Mouse (Mus musculus): ENCODE measurements at regions not wholly inside any gene's neighbourhood (a gene's known extent, or its start where the extent isn't known, plus 50 kb on each side); places are given as distances from the start of the nearest gene placed in this dataset.

GRCm38 (mm10) chr8:113250264-113250663 lies 385.1 kb upstream of the Mon1b start:
- no peak for ATAC-seq (replicated peaks; ENCODE audit: poor library complexity, severe bottlenecking)

DNA sequence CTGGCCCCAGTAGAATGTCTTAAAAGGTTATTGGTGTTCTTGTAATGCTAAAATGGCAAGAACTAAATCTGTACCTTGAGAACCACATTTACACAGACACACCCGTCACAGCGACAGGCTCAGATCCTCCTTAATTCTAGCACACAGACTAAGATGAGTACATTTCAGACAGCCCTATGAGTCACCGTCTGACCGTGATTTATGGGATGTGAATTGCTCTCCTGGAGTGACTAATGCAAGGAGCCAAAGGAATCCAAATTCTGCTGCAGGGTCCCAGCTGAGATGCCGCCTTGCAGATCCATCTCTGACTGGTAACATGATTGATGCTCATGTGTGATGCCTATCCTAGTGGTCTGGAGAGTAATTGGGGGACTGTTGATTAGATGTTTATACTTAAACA lies 381.3 kb upstream of the Mon1b start:
- ATAC-seq (replicated peaks; ENCODE audit: poor library complexity, severe bottlenecking) = no peak

- ATAC-seq (replicated peaks; ENCODE audit: poor library complexity, severe bottlenecking) = no peak
These were observed 375.9 kb upstream of the Mon1b start for GRCm38 (mm10) chr8:113259477-113259876.

GRCm38 (mm10) chr8:113263296-113263695 lies 372.1 kb upstream of the Mon1b start:
- no peak for ATAC-seq (replicated peaks; ENCODE audit: poor library complexity, severe bottlenecking)

GRCm38 (mm10) chr8:113271262-113271661 lies 364.1 kb upstream of the Mon1b start:
- ATAC-seq (replicated peaks; ENCODE audit: poor library complexity, severe bottlenecking) = no peak

- ATAC-seq (replicated peaks; ENCODE audit: poor library complexity, severe bottlenecking) = no peak
These were observed 335.0 kb upstream of the Mon1b start for GRCm38 (mm10) chr8:113300273-113300843.

- ATAC-seq (replicated peaks; ENCODE audit: poor library complexity, severe bottlenecking) = no peak
These were observed 332.0 kb upstream of the Mon1b start for GRCm38 (mm10) chr8:113303426-113303825.

DNA sequence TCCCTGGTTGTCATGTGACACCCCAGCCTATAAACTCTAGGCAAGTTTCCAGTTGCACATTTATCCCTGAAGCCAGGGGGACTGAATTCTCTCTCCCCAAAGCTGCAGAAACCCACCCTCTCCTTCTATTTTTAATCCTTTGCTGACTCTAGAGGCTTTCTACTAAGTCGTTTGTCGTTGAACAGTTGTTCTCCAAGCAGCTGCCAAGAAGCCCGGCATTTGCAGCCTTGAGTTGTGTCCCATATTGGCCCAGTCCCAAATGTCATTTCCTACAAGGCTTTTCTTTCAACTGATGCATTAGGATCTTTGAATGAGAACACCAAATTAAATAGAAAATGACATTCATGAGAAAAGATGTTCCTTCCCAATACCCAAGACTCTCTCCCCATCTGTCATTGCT lies 318.2 kb upstream of the Mon1b start:
- no peak for ATAC-seq (replicated peaks; ENCODE audit: poor library complexity, severe bottlenecking)

GRCm38 (mm10) chr8:113331576-113331975 lies 303.8 kb upstream of the Mon1b start:
- ATAC-seq (replicated peaks; ENCODE audit: poor library complexity, severe bottlenecking) = no peak

DNA sequence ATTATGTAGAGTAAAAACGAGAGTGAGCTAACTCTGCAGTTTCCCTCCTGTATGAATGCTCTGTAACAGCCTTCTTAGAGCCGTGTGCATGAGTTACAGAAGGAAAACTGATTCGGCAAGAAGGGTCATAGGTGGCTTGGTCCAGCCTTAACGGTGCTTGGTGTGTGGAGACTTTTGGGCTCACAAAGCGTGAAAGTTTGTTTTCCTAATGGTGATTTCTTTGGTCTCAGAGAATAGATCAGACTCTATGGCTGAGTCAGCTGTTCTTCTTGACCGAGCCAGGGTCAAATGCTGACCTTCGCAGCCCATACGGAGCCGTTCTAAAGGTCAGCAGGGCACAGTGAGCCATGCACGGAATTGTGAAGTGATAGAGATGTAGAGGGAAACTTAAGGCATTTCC lies 294.1 kb upstream of the Mon1b start:
- ATAC-seq (replicated peaks; ENCODE audit: poor library complexity, severe bottlenecking) = no peak

DNA sequence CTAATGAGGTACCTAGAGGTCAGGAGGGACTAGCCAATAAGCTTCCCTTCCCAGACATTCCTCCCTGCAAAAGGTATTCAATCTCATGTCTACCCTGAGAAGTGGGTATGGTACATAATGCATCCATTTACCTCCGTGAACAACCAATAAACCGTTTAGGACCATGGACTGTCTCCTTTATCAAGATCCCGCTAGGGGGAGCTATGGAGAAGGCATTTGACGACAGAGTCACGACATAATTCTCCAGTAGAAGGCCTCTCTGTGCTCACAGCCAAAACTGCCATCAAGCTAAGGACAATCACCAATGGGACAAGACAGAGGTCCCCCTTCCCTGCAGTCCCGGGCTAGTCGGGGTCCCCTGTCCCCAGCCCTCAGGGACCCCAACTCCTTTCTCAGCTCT lies 273.5 kb upstream of the Mon1b start:
- ATAC-seq (replicated peaks; ENCODE audit: poor library complexity, severe bottlenecking) = peak; percentile 61

DNA sequence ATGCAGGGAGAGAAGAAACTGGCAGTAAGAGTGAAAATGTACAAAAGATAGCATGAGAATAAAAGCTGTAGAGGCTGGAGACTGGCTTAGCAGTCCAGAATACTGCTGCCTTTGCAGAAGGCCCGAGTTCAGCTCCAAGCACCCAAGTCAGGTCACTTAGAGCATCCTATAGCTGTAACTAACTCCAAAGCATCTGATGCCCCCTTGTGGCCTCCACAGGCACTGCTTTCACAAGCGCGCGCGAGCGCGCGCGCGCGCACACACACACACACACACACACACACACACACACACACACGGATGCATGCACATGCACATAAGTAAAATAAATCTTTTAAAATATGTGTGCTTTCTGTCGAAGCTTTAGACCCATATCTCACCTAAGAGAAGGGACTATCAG lies 271.2 kb upstream of the Mon1b start:
- no peak for ATAC-seq (replicated peaks; ENCODE audit: poor library complexity, severe bottlenecking)

DNA sequence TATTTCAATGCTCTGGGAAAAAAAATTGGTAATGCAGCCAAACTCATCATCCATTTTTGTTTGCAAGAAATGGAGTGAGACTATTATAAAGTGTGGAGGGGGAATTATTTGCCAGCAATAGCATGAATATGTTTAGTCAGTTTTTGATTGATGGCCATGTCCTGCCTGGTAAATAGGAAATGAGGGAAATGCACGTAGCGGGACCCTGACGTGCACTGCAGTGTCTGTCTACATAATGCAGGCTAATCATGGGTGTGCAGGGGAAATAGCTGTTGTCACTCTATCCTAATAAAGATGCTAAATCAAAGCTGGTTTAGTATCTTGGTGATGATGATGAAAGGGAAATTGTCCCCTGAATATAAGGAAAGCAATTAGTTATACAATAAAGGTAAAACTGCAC lies 251.9 kb upstream of the Mon1b start:
- ATAC-seq (replicated peaks; ENCODE audit: poor library complexity, severe bottlenecking) = no peak

DNA sequence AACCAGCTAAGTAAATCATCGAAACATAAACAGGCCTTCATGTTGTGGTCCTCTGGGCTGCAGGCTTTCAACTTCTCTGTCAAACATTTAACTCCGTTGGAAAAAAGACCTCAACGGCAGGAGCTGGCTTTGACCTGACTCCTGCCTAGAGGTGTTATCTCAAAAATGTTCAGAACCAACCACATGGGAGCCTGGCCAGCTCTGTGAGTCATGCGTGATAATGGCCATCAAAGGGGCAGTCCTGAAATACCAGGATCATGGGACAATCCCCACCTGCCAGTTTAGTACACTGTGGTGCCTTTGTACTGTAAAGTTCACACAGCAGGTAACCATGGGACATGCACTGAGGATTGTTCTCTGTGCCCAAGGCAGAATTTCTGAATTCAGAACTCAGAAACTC lies 251.4 kb upstream of the Mon1b start:
- ATAC-seq (replicated peaks; ENCODE audit: poor library complexity, severe bottlenecking) = no peak

GRCm38 (mm10) chr8:113389504-113389903 lies 245.9 kb upstream of the Mon1b start:
- no peak for ATAC-seq (replicated peaks; ENCODE audit: poor library complexity, severe bottlenecking)

GRCm38 (mm10) chr8:113390038-113390437 lies 245.3 kb upstream of the Mon1b start:
- no peak for ATAC-seq (replicated peaks; ENCODE audit: poor library complexity, severe bottlenecking)

DNA sequence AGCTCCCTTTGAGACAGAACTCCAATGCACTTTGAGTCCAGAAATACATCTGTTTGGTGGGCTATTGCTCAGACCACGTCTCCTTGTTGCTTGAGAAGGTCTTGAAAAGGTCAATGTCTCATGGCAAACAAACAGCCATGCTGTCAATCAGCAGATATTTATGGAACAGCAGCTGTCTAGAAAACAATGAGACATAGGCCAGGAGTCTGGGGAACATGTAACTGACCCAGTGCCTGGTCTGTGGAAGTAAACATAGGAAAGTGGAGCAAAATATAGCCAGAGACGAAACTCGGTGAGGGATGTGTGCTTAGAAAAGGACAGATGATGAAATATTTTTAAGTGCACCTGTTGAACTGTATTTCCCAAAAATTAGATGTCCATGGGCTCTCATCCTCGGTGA lies 241.1 kb upstream of the Mon1b start:
- ATAC-seq (replicated peaks; ENCODE audit: poor library complexity, severe bottlenecking) = no peak

DNA sequence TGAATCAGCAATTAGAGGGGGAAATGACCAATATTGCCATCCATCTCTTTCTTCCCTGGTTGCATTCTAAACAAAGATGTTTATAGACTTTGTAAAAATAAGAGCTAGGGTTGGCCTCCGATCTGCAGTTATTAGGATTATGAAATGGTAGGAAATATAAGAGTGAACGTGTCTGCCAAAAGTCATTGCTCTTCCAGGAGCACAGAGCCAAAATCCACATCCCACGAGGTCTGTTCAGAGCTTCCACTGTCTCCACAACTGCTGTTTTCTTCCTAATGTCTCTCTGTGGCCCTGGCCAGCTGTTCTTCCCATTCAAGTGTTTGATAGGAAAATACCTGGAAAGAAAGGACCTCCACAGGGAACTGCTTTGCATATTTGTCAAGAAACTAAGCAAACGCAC lies 230.2 kb upstream of the Mon1b start:
- no peak for ATAC-seq (replicated peaks; ENCODE audit: poor library complexity, severe bottlenecking)

DNA sequence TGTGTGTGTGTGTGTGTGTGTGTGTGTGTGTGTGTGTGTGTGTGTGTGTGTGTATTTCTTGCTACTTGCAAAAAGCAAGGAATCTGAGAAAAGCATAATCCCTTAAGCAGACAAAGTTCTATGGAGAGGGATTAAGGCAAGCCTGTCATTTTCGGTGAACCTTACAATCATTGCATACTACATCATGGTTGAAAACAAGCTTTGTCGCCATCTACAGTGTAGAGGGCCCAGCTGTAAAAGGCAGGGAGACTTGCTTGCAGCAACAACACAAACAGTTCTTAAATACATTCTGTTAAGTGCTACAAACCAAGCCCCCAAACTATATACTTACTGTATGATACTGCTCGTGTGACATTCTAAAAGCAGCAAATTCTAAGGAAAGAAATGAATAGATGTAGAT lies 216.0 kb upstream of the Mon1b start:
- no peak for ATAC-seq (replicated peaks; ENCODE audit: poor library complexity, severe bottlenecking)

GRCm38 (mm10) chr8:113422651-113423050 lies 212.7 kb upstream of the Mon1b start:
- no peak for ATAC-seq (replicated peaks; ENCODE audit: poor library complexity, severe bottlenecking)

GRCm38 (mm10) chr8:113439088-113439487 lies 196.3 kb upstream of the Mon1b start:
- peak; percentile 87 for ATAC-seq (replicated peaks; ENCODE audit: poor library complexity, severe bottlenecking)

- ATAC-seq (replicated peaks; ENCODE audit: poor library complexity, severe bottlenecking) = peak; percentile 56
These were observed 181.4 kb upstream of the Mon1b start for GRCm38 (mm10) chr8:113454022-113454421.

DNA sequence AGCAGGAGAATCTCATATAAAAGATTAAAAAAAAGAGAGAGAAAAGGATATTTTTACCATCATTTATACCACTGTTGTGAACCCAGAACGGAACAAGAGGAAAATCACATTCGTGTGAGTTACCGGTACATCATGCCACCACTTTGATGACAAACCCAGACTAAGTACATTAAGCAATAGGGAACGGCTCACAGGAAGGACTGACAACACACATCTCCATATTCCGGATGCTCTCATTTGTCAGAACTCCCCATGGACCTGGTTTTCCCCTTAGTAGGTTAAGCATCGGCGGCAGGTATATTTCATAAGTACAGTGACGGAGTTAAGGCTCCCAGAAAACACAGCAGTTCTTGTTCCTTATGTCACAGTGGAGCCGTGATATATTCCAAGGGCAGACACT lies 170.8 kb upstream of the Mon1b start:
- peak; percentile 56 for ATAC-seq (replicated peaks; ENCODE audit: poor library complexity, severe bottlenecking)

All from granulocyte monocyte progenitor cell, adult 5-6 weeks (primary cell).